Mouse (Mus musculus): ENCODE results near the gene Ssh1. TPM values are rescaled to one million over a fixed set of nuclear protein-coding genes. Genes with fewer than 3 reads are reported as not detected.

Gene Ssh1
- polyA plus RNA-seq (2012; rRNA removed) (12.0 and 15.6 TPM in 2 replicates), polyA plus RNA-seq (2014; fragmentation: Nextera tagmentation; extraction: Ambion mirVana) (21.9 and 24.6 TPM in 2 replicates)

DNA sequence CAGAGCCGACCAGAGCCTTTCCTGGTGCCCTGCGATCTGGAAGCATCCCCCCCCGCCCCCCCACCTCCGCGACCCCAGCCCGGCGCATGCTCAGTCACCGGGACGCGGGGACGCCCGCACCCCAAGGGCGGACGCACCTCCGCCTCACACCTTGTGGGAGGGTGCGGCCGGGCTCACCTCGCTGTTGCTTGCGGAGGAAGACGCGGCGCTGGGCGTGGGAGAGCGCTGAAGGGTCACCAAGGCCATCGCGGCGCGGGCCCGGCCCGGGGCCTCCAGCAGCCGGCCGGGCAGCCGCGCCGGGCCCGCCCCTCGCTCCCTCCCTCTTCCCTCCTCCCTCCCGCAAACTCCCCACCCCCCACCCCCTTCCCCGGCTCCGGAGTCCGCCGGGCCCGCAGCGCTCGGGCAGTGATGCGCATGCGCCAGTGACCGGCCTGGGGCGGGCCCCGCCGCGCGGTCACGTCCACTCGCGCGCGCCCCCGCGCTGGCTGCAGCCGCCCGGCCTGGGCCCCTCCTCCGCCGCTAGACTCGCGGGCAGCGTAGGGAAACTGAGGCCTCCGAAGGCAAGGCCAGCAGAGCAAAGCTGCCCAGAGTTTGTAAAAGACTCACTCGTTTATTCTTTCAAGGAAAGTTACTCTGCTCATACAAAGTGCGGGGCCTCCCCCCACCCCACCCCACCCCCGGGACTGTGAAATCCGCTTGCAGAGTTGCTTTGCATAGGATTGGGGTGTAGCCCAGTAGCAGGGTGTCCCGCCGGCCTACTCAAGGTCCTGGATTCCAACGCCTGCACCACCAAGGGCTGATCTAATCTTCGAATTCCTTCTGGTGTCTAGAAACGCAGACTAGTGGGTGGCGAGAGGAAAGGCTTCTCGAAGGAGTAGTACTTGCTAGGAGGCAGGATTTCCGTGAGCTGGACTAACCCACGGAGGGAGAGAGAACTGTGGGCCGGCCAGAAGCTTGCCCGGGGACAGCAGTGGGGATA is at the start of gene Ssh1:
TSS of gene Ssh1 (minus strand) at position 408 of the 979 bp plus-strand sequence.
- peak within 1 kb of the TSS; percentile 69 for H3K4me3 ChIP-seq (replicated peaks; ENCODE audit: low read length)
- H3K4me2 ChIP-seq (replicated peaks; ENCODE audit: low read depth, low read length, severe bottlenecking): peak within 1 kb of the TSS; percentile 87
- TF ChIP-seq POLR2A (IDR thresholded peaks at IDR 0.05; ENCODE audit: borderline replicate concordance, extremely low read depth, insufficient read depth, insufficient read length): peak; percentile 74; the same call in 1 of the 2 replicates
- H3K4me1 ChIP-seq (ENCODE audit: control insufficient read depth, insufficient read depth, low read length): peaks cover 12% of the 10 kb centered on the region
- no peaks in the 10 kb centered on the region for H3K27me3 ChIP-seq (ENCODE audit: control insufficient read depth, insufficient read depth, low read length)
- ATAC-seq (ENCODE audit: low FRiP score, low read depth): peak; percentile 91
- peaks cover 11% of the 10 kb centered on the region for H3K36me3 ChIP-seq (ENCODE audit: control insufficient read depth, insufficient read depth, low read length)
- H3K9me3 ChIP-seq (ENCODE audit: control insufficient read depth, low read length): no peaks in the 10 kb centered on the region
- WGBS: 3% methylated on average over 46 of the region's 83 CpGs
- peak within 1 kb of the TSS; percentile 84 for H3K27ac ChIP-seq (replicated peaks; ENCODE audit: low read depth, low read length)
- H3K9ac ChIP-seq (ENCODE audit: low read depth, low read length, severe bottlenecking): peak within 1 kb of the TSS; percentile 68
- DNase-seq (ENCODE audit: low spot score): peak; percentile 87

DNA sequence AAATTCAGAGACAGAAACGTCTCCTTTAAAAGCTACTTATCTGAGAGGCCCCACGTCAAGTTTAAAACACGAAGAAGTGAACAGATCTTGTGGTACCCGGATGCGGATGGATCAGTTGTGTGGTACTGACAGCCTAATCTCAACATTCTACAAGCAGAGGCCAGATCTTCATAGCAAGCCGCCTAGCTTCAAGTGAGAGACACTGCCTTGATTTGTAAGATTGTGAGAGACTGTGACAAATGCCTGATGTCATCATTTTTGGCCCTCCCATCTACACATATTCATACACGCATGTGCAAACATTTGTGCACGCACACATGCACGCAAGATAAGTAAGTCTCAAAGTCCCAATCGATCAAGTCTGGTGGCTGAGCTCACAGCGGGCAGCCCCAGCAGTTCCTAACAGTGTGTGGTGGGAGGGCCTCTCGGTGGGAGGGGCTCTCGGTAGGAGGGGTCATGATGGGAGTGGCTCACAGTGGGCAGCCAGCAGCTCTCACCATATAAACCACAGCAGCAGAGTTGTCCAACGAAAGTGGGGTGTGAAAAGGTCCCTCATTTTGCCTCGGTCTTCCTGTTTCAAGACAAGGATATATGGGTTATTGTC is 47.7 kb upstream of the Ssh1 start:
- no peak for DNase-seq (ENCODE audit: low spot score)
- Histone ChIP-seq H3K4me2 (replicated peaks; ENCODE audit: low read depth, low read length, severe bottlenecking) (no peak overlapping the region), H3K4me1 (ENCODE audit: control insufficient read depth, insufficient read depth, low read length) (no peaks in the 10 kb centered on the region), H3K36me3 (ENCODE audit: control insufficient read depth, insufficient read depth, low read length) (no peaks in the 10 kb centered on the region), H3K9me3 (ENCODE audit: control insufficient read depth, low read length) (no peaks in the 10 kb centered on the region), H3K27ac (replicated peaks; ENCODE audit: low read depth, low read length) (no peak overlapping the region), H3K4me3 (replicated peaks; ENCODE audit: low read length) (no peak overlapping the region), H3K9ac (ENCODE audit: low read depth, low read length, severe bottlenecking) (no peak overlapping the region), H3K27me3 (ENCODE audit: control insufficient read depth, insufficient read depth, low read length) (no peaks in the 10 kb centered on the region)
- ATAC-seq (ENCODE audit: low FRiP score, low read depth): peak; percentile 44; the same call in 1 of the 2 replicates
- no peak for TF ChIP-seq POLR2A (IDR thresholded peaks at IDR 0.05; ENCODE audit: borderline replicate concordance, extremely low read depth, insufficient read depth, insufficient read length)
- 21% methylated on average over 15 of the region's 15 CpGs for WGBS

DNA sequence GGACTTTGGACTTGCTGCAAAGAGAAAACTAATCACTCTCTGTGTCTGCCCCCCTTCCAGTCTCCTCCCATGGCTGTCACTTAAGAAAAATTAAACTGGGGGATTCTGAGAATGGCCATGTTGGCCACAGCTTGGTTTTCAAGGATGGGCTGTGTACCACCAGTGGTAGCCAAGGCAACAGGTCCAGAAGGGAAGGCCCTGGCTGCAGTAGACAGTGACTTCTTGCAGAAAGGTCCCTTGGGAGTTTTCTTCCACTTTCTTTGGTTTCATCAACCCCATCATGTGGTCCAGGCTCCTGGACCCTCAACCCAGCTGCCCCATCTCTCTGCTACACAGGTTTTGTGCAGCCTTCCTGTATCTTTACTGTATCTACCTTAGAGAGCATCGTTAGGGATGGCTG is 47.2 kb upstream of the Ssh1 start:
- WGBS: 65% methylated on average over 1 of the region's 1 CpGs
- no peak for DNase-seq (ENCODE audit: low spot score)
- H3K9me3 ChIP-seq (ENCODE audit: control insufficient read depth, low read length): no peaks in the 10 kb centered on the region
- H3K4me1 ChIP-seq (ENCODE audit: control insufficient read depth, insufficient read depth, low read length): no peaks in the 10 kb centered on the region
- no peak for ATAC-seq (ENCODE audit: low FRiP score, low read depth)
- no peaks in the 10 kb centered on the region for H3K36me3 ChIP-seq (ENCODE audit: control insufficient read depth, insufficient read depth, low read length)
- TF ChIP-seq POLR2A (IDR thresholded peaks at IDR 0.05; ENCODE audit: borderline replicate concordance, extremely low read depth, insufficient read depth, insufficient read length): no peak
- H3K4me3 ChIP-seq (replicated peaks; ENCODE audit: low read length): no peak overlapping the region
- no peaks in the 10 kb centered on the region for H3K27me3 ChIP-seq (ENCODE audit: control insufficient read depth, insufficient read depth, low read length)
- H3K27ac ChIP-seq (replicated peaks; ENCODE audit: low read depth, low read length): no peak overlapping the region
- H3K4me2 ChIP-seq (replicated peaks; ENCODE audit: low read depth, low read length, severe bottlenecking): no peak overlapping the region
- H3K9ac ChIP-seq (ENCODE audit: low read depth, low read length, severe bottlenecking): no peak overlapping the region

DNA sequence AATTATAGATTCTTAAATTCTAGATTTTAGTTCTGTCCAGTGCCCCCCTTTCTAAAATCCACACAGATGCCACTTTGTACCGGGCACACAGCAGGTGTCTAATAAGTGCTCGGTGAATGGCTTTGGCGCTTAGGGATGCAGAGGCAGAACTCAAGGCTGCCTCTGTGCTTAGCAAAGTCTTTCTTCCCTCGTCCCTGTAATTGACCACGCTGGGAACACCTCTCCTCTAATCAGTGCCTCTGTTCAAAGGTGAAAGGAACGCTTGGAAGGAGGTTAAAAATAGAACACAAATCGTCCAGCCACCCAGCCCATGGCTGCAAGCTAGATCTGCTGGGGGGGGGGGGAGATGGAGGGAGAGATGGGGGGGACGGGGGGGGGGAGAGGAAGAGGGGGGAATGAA is 46.8 kb upstream of the Ssh1 start:
- ATAC-seq (ENCODE audit: low FRiP score, low read depth): no peak

DNA sequence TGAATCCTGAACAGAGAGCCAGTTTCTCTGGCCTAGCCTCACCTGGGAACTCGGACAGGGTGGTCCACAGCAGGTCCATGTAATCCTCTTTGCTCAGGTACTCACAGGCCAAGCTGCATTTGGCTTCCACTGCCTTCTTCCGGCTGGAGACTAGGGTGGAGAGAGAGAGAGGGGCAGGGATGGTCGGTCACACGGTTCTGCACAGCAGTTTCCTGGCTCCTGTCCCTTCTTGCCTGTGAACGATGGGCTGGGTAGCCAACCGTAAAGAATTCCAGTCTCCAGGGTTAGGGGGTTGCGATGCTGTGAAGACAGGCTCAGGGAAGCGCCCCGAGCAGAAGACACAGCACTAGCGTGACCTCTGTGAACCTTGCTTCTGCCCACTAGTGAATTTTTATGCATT is 41.4 kb upstream of the Ssh1 start:
- H3K36me3 ChIP-seq (ENCODE audit: control insufficient read depth, insufficient read depth, low read length): no peaks in the 10 kb centered on the region
- 64% methylated on average over 10 of the region's 10 CpGs for WGBS
- H3K27me3 ChIP-seq (ENCODE audit: control insufficient read depth, insufficient read depth, low read length): no peaks in the 10 kb centered on the region
- ATAC-seq (ENCODE audit: low FRiP score, low read depth): no peak
- H3K27ac ChIP-seq (replicated peaks; ENCODE audit: low read depth, low read length): no peak overlapping the region
- no peak overlapping the region for H3K4me3 ChIP-seq (replicated peaks; ENCODE audit: low read length)
- H3K9ac ChIP-seq (ENCODE audit: low read depth, low read length, severe bottlenecking): no peak overlapping the region
- no peaks in the 10 kb centered on the region for H3K9me3 ChIP-seq (ENCODE audit: control insufficient read depth, low read length)
- H3K4me1 ChIP-seq (ENCODE audit: control insufficient read depth, insufficient read depth, low read length): no peaks in the 10 kb centered on the region
- no peak for DNase-seq (ENCODE audit: low spot score)
- H3K4me2 ChIP-seq (replicated peaks; ENCODE audit: low read depth, low read length, severe bottlenecking): no peak overlapping the region
- TF ChIP-seq POLR2A (IDR thresholded peaks at IDR 0.05; ENCODE audit: borderline replicate concordance, extremely low read depth, insufficient read depth, insufficient read length): no peak

More for the DNA sequence above, 46.8 kb upstream of the Ssh1 start:
- H3K9ac ChIP-seq (ENCODE audit: low read depth, low read length, severe bottlenecking): no peak overlapping the region
- no peaks in the 10 kb centered on the region for H3K27me3 ChIP-seq (ENCODE audit: control insufficient read depth, insufficient read depth, low read length)
- no peaks in the 10 kb centered on the region for H3K36me3 ChIP-seq (ENCODE audit: control insufficient read depth, insufficient read depth, low read length)
- H3K4me2 ChIP-seq (replicated peaks; ENCODE audit: low read depth, low read length, severe bottlenecking): no peak overlapping the region
- no peaks in the 10 kb centered on the region for H3K4me1 ChIP-seq (ENCODE audit: control insufficient read depth, insufficient read depth, low read length)
- no peak for TF ChIP-seq POLR2A (IDR thresholded peaks at IDR 0.05; ENCODE audit: borderline replicate concordance, extremely low read depth, insufficient read depth, insufficient read length)
- no peak overlapping the region for H3K27ac ChIP-seq (replicated peaks; ENCODE audit: low read depth, low read length)
- no peak overlapping the region for H3K4me3 ChIP-seq (replicated peaks; ENCODE audit: low read length)
- no peak for DNase-seq (ENCODE audit: low spot score)
- no peaks in the 10 kb centered on the region for H3K9me3 ChIP-seq (ENCODE audit: control insufficient read depth, low read length)
- 28% methylated on average over 7 of the region's 8 CpGs for WGBS
